Mouse (Mus musculus) cerebellum, adult 8-10 months (tissue): ENCODE measurements around the gene Gpatch3.

Experiments
- DNase-seq: peaks from one replicate; pipeline ENCODE4 v3.0.0; 2022

Gene Gpatch3

DNA sequence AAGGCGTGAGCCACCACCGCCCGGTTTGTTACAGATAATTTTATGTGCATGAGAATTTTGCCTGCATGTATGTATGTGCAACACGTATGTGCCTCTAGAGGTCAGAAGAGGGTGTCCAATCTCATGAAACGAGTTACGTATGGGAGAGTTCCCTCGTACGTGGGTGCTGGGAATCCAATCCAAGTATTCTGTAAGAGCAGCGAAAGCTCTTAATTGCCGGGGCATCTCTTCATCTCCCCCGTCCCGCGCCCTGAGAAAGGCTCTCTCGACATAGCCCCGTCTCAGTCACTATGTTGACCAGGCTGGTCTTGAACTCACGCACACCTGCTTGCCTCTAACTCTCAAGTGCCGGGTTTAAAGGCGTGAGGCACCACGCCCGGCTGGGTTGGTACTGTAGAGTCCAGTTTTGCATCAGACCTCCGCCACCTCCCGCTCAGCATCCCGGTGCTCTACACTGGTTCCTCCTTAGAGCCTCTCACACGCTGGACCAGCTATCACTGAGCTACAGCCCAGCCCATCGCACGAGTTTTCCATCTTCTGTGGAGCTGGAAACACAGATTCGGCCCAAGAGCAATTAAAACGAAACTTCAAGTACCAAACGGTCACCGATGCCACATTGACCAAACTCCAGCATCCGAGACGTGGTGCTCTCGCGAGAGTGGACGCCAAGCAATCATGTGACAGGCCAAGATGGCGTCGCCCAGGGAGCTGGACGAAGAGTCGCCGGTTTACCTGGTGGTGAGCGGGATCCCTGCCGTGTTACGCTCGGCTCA, at the start of gene Gpatch3:
TSS of gene Gpatch3 (plus strand) at position 676 of the 773 bp plus-strand sequence.
- DNase-seq = peak; percentile 88

DNA sequence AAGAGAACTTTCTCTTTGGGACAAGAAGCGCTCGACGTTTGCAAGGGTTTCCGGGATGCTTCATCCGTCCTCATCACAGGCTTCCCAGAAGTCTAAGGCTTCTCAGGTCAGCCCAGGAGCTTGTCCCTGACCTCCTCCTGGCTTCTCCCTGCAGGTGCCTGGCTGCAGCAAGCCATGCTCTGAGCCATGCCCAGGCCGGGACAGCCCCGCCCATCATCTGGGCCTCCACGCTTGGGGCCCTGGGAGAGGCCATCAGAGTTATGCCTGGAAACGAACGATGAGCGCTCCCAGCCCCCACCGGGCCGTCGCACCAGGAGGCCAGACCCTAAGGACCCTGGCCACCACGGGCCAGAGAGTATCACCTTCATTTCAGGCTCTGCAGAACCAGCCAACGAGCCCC, 46.8 kb upstream of the Gpatch3 start:
- no peak for DNase-seq

DNA sequence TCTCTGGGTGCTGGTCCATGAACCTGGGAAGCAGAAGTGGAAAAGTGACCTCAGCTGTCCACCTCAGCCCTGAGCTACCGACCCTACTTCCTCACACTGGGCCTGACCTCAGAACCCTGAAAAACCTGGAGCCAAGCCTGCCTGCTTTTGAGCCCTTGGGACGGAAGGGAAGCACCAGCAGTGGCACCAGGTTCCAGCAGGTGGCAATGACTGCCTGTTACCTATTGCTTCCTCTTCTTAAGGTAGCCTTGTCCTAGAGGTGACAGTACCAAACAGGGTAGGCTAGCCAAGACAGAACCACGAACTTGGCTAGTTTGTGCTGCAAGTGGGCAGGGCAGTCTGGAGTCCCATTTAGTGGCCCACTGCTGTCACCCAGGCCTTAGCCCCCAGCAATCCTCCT, 41.8 kb upstream of the Gpatch3 start:
- DNase-seq = no peak

DNA sequence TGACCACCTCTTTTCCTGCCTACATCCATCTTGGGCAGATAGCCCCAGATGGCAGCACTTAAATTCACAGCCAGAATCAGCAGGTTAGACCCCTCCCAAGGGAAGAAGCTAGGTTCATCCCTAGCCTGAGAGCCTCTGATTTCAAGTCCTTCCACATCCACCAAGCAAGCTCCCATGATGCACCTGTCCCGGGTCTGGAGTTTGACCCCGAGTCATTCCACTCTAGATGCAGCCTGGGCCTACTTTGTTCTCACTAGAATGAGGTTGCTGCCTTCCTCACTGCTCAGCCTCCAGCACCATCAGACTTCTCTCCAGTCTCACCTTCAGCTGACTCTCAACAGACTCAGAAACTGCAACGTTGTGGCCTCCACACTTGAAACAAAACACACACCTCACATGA, 38.5 kb upstream of the Gpatch3 start:
- DNase-seq = no peak

DNA sequence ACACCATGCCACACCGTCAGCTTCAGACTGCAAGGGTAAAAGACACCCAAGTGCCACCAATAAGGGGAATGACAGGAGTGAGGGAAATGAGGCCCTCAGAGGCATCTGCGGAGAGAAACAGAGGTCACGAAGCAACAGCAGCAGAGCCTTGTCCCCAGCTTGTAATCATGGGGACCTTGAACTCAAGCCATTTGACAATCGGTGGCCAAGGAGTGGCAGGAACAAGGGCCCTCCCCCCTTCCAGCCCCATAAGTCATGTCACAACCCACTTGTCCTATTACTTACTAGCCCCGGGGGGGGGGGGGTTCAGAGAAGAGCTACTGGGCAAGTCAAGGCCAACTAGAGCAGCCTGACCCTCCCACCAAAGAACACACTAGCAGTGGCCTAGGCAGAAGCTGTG, 37.9 kb upstream of the Gpatch3 start:
- DNase-seq = no peak

DNA sequence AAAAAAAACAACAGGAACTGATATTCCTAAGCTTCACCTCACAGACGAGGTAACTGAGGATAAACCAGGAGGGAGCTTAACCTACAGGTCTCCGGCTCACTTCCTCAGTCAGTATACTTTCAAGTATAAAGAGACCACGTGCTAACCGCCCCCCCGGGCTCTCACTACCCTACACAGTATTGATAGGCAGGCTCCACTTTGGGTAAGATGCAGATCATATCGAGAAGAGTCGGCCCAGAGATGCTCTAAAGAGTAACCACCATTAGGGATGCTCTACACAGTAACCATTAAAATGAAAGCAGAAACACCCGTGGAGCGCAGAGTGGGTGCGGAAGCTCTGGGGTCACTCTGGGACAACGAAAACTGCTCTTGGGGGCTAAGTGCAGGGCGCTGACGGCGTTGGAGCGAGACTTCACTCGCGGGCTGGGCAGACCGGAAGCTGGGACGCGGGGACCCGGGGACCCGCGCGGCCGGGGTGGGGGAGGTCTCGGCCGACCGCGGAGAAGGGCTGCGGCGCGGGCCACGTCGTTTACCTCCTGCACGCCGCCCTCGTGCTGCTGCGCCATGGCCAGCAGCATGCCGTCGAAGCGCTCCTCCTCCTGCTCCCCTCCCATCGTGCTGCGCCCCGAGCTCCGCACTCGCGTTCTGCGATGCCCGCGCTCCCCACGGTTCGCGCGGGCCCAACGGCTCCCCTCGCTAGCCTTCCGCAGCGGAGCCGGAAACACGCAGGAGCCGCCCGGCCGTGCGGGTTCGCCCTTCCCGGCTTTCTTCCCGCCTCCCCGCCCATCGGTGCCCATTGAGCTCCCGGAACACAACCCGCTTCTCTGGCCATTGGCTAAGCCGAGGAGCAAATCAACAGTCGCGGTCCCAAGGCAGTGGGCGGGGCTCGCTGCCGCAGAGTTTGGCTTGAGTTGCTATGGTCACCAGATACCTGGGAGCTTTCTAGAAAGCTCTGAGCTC, 29.0 kb upstream of the Gpatch3 start, which contains the start of gene Nudc:
TSS of gene Nudc (minus strand) at position 725 of the 960 bp plus-strand sequence.
- DNase-seq = peak; percentile 96

DNA sequence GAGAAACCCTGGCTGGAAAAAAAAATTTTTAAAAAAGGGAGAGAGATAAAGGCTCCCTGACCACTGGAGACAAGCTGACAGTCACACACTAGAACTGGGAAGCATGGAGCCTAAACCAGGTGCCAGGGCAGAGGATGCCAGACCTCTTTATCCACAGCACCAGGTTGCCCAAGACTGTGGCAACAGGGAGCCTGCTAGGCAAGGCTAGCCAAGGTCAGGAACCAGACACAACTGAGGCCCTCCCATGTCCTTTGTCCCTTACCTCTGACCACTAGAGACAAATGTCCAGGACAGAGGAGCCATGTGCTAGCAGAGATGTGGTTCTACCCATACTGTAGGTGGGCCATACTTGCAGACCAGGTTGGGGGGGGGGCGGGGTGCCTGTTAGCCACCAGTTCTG, 22.5 kb upstream of the Gpatch3 start:
- no peak for DNase-seq

DNA sequence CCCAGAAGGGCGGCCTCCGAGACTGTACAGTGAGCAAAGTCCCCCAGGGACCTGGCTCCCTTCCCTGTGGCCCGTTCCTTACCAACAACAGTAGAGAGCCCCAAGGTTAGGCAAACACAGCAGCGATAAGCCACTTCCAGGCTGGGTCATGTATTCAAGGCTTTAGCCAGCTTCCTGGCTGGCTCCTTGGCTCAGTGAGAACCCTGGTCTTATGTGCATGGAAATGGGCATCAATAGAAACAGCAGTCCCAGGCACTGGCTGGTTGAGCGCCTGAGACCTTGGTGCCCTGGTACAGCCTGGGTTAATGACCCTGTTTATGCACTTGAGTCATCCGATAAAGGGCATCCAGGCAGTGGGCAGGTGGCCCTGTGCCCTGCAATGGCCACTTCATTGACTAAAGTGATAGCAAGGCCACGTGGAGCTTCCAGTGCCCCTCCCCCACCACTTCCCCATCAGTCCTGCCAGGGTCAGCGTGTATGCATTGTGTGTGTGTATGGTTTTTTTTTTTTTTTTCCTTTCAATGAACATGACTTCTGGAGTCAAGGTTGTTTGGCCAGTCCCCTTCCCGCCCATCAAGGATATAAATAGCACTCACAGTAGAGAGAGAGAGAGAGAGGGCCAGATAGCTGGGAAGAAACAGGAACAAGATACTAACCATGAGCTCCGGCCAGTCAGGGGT, 21.6 kb upstream of the Gpatch3 start, which contains the start of gene Nr0b2:
TSS of gene Nr0b2 (plus strand) at position 609 of the 680 bp plus-strand sequence.
- DNase-seq = no peak

DNA sequence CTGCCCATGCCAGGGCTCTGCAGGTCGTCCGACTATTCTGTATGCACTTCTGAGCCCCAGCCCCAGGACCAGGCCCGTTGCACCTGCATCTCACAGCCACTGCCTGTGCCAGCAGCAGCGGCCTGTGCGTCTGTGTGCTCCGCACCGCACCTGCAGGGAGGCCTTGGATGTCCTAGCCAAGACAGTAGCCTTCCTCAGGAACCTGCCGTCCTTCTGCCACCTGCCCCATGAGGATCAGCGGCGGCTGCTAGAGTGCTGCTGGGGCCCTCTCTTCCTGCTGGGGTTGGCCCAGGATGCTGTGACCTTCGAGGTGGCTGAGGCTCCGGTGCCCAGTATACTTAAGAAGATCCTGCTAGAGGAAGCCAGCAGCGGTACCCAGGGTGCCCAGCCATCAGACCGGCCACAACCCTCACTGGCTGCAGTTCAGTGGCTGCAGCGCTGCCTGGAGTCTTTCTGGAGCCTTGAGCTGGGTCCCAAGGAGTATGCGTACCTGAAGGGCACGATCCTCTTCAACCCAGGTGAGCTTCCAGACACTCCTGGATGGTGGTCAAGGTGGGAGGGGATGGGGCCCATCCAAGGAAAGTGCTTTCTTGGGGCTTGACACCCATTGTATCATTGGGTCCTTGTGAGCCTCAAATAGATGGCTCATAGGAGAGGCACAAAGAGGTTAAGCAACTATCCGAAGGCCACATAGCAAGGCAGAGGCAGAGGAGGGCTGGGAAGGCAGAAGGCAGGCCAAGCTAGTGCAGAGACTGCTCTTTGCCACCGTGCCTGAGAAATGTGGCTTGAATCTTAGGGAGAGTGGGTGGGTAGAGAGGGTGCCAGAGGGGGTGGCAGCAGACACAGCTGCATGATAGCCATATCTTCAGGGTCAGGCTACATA, 20.9 kb upstream of the Gpatch3 start:
- DNase-seq = no peak

DNA sequence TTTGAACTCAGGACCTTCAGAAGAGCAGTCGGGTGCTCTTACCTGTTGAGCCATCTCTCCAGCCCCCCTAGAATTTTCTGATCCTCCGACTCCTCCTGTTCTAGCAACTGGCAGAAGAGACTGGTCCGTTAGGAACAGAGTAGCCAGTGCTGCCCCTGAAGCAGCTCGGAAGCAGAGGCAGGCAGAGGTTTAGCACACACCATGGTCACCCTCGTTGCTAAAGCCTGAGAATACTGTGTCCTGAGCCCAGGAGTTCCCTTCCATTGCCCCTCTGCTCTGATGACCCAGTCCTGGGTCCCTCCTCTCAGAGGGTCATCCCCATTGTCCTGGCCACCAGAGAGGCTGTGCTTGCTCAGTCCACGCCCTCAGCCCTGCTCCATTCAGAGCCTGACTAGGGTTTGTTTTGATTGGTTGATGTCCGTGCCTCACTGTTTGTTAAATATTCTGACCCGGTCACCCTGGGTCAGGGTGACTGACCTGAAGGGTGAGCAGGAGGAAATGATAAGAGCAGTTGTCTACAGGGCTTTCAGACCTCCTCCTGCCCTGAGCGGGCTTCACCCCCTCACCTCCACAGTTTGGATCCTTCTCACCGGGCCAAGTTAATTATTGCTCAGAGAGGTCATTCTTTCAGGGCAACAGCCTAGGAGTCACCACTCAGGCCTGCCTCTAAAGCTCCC, 17.4 kb upstream of the Gpatch3 start:
- DNase-seq = no peak

DNA sequence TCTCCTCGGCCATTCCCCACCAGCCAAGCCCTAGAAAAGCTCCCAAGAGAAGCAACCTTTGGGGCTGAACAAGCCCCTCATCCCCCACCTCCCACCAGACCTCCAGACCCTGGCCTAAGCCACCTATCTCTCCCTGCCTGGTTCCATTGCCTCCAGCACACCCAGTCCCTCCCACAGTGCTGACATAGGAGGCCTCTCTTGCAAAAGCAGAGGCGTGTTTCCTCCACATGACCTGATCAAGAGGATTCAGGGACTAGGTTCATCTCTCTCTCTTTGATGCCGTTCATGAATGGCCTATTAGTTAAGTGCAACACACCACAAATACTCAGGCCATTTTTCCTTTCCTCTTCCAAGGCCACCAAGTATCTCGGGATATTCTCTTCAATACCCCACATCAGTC, 14.7 kb upstream of the Gpatch3 start:
- DNase-seq = no peak

DNA sequence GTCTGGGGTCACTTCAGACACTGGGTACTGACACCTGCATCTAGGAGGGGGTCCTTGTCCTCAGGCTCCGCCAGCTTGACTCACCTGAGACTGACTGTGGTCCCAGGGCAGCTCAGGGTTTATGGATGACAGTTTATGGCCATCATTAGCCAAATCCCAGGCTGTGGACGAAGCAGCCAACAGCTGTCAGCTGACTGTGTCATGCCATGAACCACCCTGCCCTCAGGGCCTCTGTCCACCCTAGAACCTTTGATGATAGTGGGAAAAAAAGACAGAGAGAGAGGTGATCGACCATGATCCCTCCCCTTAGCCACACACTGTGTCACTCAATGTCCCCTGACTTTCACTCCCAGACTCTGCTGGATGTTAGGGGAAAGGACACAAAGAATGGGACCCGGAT, 12.9 kb upstream of the Gpatch3 start:
- DNase-seq = no peak

DNA sequence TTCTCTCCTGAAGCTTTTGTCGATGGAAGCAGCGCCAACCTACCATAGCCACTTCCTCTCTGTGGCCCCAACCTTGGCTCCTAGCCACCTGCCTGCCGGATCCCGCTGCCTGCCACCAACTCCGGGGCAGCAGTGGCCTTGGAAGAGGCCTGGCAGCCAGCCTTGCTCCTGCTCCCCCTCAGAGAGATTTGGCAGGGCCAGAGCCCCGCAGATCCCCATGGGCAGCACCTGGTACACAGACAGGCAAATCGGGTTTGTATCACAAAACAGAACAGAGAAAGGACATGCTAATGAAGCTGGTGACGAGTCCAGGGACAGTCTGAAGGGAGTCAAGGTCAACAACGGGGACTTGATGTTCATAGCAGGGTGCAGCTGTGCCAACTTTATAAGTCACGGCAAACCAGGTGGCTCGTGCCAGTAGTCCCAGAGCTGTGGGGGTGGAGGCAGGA, 11.4 kb upstream of the Gpatch3 start:
- DNase-seq = peak; percentile 79

DNA sequence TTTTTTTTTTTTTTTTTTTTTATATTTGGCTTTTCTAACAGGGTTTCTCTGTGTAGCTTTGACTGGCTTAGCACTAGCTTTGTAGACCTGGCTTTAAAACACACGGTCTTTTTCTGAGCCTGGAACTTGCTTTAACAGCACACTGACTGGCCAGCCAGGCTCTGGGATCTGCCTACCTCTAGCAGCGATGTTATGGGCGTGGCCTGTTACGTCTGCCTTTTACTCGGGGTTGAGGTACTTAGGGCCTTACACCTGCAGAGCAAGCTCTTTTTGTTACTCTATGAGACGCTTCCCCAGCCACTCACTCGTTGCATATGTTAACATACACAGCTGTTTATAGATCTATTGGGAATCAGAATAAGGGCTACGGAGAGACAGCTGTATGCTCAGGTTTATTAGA, 7.3 kb upstream of the Gpatch3 start:
- DNase-seq = no peak

DNA sequence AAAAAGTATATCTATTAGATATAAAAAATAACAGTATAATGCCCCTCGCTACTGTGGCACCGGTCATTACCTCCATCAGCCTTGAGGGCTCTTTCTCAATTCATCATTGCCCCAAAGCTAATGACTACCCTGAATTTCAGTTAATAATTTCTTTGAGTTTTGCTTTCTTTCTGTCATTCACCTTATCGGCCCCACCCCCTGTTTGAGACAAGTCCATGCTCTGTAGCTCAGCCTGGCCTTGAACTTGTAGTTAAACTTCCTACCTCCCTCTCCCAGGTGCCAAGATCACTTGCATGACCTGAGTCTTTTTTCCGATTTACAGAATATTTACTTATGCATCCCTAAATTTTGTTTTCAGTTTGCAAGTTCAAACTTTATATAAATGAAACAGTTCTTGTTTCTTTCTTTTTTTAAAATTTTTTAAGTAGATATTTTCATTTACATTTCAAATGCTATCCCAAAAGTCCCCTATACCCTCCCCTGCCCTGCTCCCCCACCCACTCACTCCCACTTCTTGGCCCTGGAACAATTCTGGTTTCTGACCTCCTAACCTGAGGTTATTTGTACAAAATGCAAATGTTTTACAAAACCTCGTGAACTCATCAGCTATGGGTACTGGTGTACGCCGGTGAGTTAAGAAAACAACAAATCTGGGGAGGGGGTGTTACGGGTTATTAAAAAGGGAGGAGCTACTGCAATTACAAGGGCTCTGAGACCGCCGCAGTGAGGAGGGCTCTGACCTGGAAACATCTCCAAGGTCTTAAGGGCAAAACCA, 5.1 kb upstream of the Gpatch3 start:
- DNase-seq = no peak

DNA sequence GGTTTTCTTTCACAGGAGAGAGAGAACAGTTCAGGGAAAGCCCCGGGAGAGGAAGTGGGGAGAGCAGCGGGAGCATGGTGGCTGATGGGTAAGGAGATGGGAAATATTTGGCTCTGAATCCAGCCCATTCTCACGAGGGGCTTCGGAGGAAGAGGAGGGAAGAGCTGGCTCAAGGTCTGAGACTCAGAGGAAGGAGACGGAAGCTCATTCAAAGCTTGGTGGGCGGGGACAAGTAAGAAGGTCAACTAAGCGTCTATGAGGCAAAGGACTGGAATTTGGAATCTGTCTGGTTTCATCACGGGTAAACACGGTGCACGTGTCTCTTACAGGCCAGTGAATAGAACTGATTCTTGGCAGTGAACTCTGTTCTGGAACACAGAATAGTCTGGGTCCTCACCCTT, 4.5 kb upstream of the Gpatch3 start:
- DNase-seq = no peak

DNA sequence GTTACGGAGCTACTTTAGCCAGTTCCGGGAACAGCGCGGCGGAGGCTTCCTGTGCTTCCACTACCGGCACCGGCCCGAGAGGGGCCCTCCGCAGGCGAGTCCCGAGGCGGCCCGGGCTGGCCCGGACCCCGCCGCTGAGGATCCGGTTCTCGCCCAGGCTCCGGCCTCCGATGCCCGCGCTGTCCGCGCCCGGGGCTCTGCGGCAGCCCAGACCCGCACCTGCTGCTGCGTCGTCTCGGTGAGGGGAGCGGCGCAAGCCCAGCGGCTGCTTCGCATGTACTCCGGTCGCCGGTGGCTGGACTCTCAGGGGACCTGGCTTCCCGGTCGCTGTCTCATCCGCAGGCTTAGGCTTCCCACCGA, 278 bp downstream of the Gpatch3 start:
- DNase-seq = no peak

DNA sequence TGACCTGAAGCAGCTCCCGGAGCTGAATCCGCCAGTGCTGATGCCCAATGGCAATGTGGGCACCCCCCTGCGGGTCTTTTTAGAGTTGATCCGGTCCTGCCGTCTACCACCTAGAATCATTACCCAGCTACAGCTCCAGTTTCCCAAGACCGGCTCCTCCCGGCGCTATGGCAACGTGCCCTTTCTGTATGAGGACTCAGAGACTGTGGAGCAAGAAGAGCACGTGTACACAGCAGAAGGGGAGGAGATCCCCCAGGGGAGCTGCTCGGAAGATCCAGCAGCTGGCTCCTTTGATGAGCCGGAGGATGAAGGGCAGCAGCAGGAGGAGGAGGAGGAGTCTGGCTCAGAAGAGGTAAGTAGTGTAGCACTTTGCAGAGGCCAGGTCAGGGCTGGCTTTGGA, 3.4 kb downstream of the Gpatch3 start:
- DNase-seq = no peak

DNA sequence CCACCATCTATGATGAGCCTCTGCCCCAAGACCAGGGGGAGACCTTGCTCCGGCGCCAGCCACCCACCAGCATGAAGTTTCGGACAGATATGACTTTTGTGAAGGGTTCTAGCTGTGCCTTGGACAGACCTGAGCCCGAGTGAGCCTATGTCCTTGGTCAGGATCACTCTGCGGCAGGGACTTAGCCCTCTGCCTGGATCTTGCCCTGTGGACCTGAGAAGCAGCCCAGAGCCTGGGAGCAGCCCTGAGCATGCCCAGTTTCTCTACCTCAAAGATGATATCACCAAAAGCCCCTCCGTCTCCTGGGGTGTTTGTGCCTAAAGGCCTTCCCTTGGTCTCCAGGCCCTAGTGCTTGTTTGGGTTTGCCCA, 9.1 kb downstream of the Gpatch3 start:
- DNase-seq = no peak

DNA sequence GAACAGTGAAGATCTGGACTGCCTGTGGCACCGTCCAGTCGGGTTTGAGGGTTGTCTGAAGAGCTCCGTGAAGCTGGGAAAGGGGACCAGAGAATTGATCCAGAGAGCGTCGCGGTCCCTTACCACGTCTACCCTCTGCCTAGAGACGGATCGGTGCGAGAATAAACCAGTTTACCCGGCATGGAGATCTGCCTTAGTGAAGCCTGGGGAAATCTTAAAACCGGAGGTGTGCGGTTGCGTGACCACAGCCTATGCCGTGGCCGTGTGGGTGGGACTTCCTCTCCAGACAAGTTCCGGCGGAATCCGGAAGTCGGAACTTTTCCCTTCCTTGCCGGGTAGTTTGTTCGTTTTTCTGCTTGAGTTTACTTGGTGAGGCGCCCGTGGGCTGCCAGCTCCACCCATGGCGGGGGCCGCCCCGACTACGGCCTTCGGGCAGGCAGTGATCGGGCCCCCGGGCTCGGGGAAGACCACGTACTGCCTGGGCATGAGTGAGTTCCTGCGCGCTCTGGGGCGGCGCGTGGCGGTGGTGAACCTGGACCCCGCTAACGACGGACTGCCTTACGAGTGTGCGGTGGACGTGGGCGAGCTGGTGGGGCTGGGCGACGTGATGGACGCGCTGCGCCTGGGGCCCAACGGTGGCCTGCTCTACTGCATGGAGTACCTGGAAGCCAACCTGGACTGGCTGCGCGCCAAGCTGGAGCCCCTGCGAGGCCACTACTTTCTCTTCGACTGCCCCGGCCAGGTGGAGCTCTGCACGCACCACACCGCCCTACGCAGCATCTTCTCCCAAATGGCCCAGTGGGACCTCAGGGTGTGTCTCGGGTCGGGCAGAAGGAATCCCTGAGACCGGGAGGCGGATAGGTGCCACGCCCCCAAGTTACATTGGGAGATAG, 9.8 kb downstream of the Gpatch3 start, which contains the start of gene Gpn2:
TSS of gene Gpn2 (plus strand) at position 304 of the 893 bp plus-strand sequence.
- peak; percentile 63 for DNase-seq
